Mouse (Mus musculus) liver, embryonic 13.5 days (tissue): ENCODE measurements around the gene Pga5. TPM values are rescaled to one million over a fixed set of nuclear protein-coding genes. Genes with fewer than 3 reads are reported as not detected.

ENCODE experiments used
- ATAC-seq: fragments of 200-750 bp; cut with Nextera tagmentation; 2 replicates; pipeline ENCODE4 v1.8.0; 2017; ENCODE audit warnings: low read depth, mild to moderate bottlenecking, moderate number of reproducible peaks, moderate library complexity
- DNase-seq: peaks from one replicate; pipeline ENCODE4 v3.0.0; 2022
- H3K27ac ChIP-seq: fragments of 300-500 bp; sonication (generic); 2 replicates; pipeline ENCODE4 v1.5.1; 2015; ENCODE audit warnings: moderate library complexity, mild to moderate bottlenecking, inconsistent platforms
- H3K27me3 ChIP-seq: fragments of 300-500 bp; sonication (generic); 2 replicates; pipeline ENCODE4 v1.6.1; 2015; ENCODE audit warnings: mild to moderate bottlenecking, inconsistent platforms
- H3K36me3 ChIP-seq: fragments of 300-500 bp; sonication (generic); 2 replicates; pipeline ENCODE4 v1.6.1; 2015; ENCODE audit warnings: mild to moderate bottlenecking, inconsistent platforms
- H3K4me1 ChIP-seq: fragments of 300-500 bp; sonication (generic); replicated peaks from 2 replicates; pipeline ENCODE4 v1.6.1; 2015; ENCODE audit warnings: inconsistent platforms
- H3K4me2 ChIP-seq: fragments of 300-500 bp; sonication (generic); 2 replicates; pipeline ENCODE4 v1.6.1; 2015; ENCODE audit warnings: inconsistent platforms, mild to moderate bottlenecking, moderate library complexity
- H3K4me3 ChIP-seq: fragments of 300-500 bp; sonication (generic); replicated peaks from 2 replicates; pipeline ENCODE4 v1.5.1; 2015; ENCODE audit warnings: mild to moderate bottlenecking, inconsistent platforms
- H3K9ac ChIP-seq: fragments of 300-500 bp; sonication (generic); 2 replicates; pipeline ENCODE4 v1.6.1; 2015; ENCODE audit warnings: mild to moderate bottlenecking, inconsistent platforms
- H3K9me3 ChIP-seq: fragments of 300-500 bp; sonication (generic); replicated peaks from 2 replicates; pipeline ENCODE4 v1.6.1; 2016; ENCODE audit warnings: inconsistent platforms
- WGBS: fragments of 180-500 bp; shearing (Covaris S2); methylation state at CpG from one replicate; pipeline ENCODE4 v1.1.7; 2015; ENCODE audit not compliant: insufficient replicate concordance; 5-methylcytosine and 5-hydroxymethylcytosine counted together
- polyA plus RNA-seq: library from polyadenylated mRNA; unstranded; fragments of >200 nt; fragmentation: Nextera tagmentation; extraction: Ambion mirVana; gene quantifications from 2 replicates; pipeline ENCODE4 v1.2.1, GENCODE M21; 2015

Gene Pga5
- polyA plus RNA-seq, 1 experiment from 2014 or later: not detected

DNA sequence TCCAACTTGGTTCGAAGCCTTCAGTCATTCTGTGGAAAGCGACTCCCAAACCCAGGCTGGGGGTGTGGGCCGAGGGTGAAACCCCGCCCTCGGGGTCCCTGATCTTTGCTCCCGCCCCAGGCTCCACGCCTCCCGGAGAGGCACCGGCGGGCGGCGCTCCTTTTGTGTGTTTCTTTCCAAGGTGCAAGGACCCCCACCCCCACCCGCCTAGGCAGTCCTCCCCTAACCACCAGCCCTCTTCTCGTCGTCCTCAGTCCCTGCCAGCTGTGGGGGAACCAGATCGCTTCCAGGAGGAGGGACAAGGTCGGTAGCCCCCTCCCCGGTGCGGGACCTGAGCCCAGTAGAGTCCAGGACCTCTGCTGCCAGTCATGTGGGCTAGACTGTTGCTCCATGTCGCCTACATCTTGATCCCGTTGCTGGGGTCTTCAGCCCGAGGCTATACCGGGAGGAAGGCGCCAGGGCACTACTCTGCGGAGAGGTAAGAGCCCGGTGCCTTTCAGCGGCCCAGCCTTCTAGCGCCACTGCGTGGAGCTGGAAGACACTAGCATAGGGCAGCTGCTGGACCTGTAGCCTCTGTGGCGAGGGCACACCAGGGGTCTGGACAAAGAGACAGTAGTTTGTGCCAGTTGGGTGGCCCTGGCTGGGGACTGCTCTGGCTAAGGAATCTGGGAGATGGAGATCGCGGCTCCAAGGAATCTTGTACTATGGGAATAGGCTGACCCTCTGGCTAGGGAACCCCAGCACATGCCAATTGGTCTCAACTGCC is 43.6 kb downstream of the Pga5 start, which contains the start of gene Vwce:
Gene Vwce (plus strand): TSS at position 108 of the 766 bp plus-strand sequence.
- H3K4me1 ChIP-seq: peaks cover 53% of the 10 kb centered on the region
- peak; percentile 62 for DNase-seq
- no peaks in the 10 kb centered on the region for H3K27me3 ChIP-seq

More for the DNA sequence above, 43.6 kb downstream of the Pga5 start, which contains the start of gene Vwce:
- H3K36me3 ChIP-seq: peaks cover 27% of the 10 kb centered on the region
- ATAC-seq: peak; percentile 87
- WGBS: 2% methylated on average over 32 of the region's 32 CpGs
- peak within 1 kb of the TSS; percentile 94 for H3K4me2 ChIP-seq
- H3K27ac ChIP-seq: peak within 1 kb of the TSS; percentile 78
- peak within 1 kb of the TSS; percentile 65 for H3K4me3 ChIP-seq
- peak within 1 kb of the TSS; percentile 81 for H3K9ac ChIP-seq
- no peaks in the 10 kb centered on the region for H3K9me3 ChIP-seq

Other genes with a start within 250 kb of the Pga5 start
- gene Lrrc10b, start 220.6 kb downstream of the Pga5 start, polyA plus RNA-seq: 0.06 TPM in 1 of 2 replicates, not detected in the other
- gene Ppp1r32, start 195.1 kb downstream of the Pga5 start, polyA plus RNA-seq: not detected in 2 replicates
- 9.7 and 13.5 TPM in 2 replicates for gene Cpsf7, start 152.8 kb downstream of the Pga5 start, polyA plus RNA-seq
- 33.7 and 36.2 TPM in 2 replicates for gene Sdhaf2, start 151.9 kb downstream of the Pga5 start, polyA plus RNA-seq
- 14.9 and 16.9 TPM in 2 replicates for gene Tmem216, start 121.8 kb downstream of the Pga5 start, polyA plus RNA-seq
- 10.6 and 12.4 TPM in 2 replicates for gene Cyb561a3, start 100.9 kb downstream of the Pga5 start, polyA plus RNA-seq
- 14.9 and 16.3 TPM in 2 replicates for gene Tmem138, start 100.7 kb downstream of the Pga5 start, polyA plus RNA-seq
- gene Ddb1, start 72.7 kb downstream of the Pga5 start, polyA plus RNA-seq: 156 and 177 TPM in 2 replicates
- gene Tkfc, start 72.4 kb downstream of the Pga5 start, polyA plus RNA-seq: 9.4 and 10.8 TPM in 2 replicates
- gene Vwce, start 43.9 kb downstream of the Pga5 start, polyA plus RNA-seq: 5.3 and 5.8 TPM in 2 replicates
- gene Vps37c, start 10.7 kb upstream of the Pga5 start, polyA plus RNA-seq: 10.4 and 12.1 TPM in 2 replicates
- gene Cd5, start 60.9 kb upstream of the Pga5 start, polyA plus RNA-seq: 0.08 TPM in 1 of 2 replicates, not detected in the other
- gene Cd6, start 152.0 kb upstream of the Pga5 start, polyA plus RNA-seq: 0.03 TPM in 1 of 2 replicates, not detected in the other
- 1.3 and 1.7 TPM in 2 replicates for gene Slc15a3, start 161.7 kb upstream of the Pga5 start, polyA plus RNA-seq
- gene Tmem132a, start 191.9 kb upstream of the Pga5 start, polyA plus RNA-seq: 4.0 and 4.4 TPM in 2 replicates
- gene Tmem109, start 203.9 kb upstream of the Pga5 start, polyA plus RNA-seq: 21.9 and 23.0 TPM in 2 replicates
- gene Prpf19, start 217.2 kb upstream of the Pga5 start, polyA plus RNA-seq: 18.9 and 19.7 TPM in 2 replicates
- gene Zp1, start 242.6 kb upstream of the Pga5 start, polyA plus RNA-seq: not detected in 2 replicates